Mouse (Mus musculus) gastrocnemius, postnatal 14 days (tissue): ENCODE measurements around the gene Tyms. TPM values are rescaled to one million over a fixed set of nuclear protein-coding genes. Genes with fewer than 3 reads are reported as not detected.
A peak's percentile ranks its signal among the peaks of the same experiment; 100 is the strongest.
"Not testable (repeated sequence)": the region's sequence is repeated elsewhere in the genome, so short reads cannot be mapped to it uniquely, and the experiment has no call there.

Experiments used
- DNase-seq: peaks from one replicate; pipeline ENCODE4 v3.0.0; 2021; ENCODE audit warnings: mixed read lengths
- intact Hi-C: fragments of 180-260 bp; cut with DNase I; formaldehyde crosslinking; loops from one replicate; pipeline ENCODE4 v1.15.1; 2025; ENCODE audit warnings: low total_unique reads
- total RNA-seq, 2 experiments: library from RNA; stranded (reverse); gene quantifications; 2 replicates each; pipeline ENCODE4 v1.2.3; 2021

The Tyms gene
- total RNA-seq, 2 experiments from 2014 or later, result 6.9 to 7.7 TPM

- no peak for DNase-seq
- intact Hi-C loops, result no loop called here
Observed at GRCm38 (mm10) chr5:30105668-30106300, 32.4 kb upstream of the Tyms start, which contains the start of gene 3110082J24Rik. Gene 3110082J24Rik (minus strand): TSS chr5:30106086.

GRCm38 (mm10) chr5:30104841-30105667 lies 31.6 kb upstream of the Tyms start, which contains the start of gene Garem2:
Gene Garem2 (plus strand): TSS chr5:30105161.
- intact Hi-C loops, result no loop called here
- no peak for DNase-seq

GRCm38 (mm10) chr5:30104339-30104738 lies 30.9 kb upstream of the Tyms start:
- intact Hi-C loops, result no loop called here
- DNase-seq, result peak; percentile 60

- no peak for DNase-seq
- intact Hi-C loops, result no loop called here
Observed at GRCm38 (mm10) chr5:30103340-30103739, 29.9 kb upstream of the Tyms start.

- intact Hi-C loops, result no loop called here
- DNase-seq, result no peak
Observed at GRCm38 (mm10) chr5:30098260-30098659, 24.8 kb upstream of the Tyms start.

- intact Hi-C loops, result no loop called here
Observed at GRCm38 (mm10) chr5:30095731-30096130, 22.3 kb upstream of the Tyms start.

GRCm38 (mm10) chr5:30094399-30094798 lies 21.0 kb upstream of the Tyms start:
- intact Hi-C loops, result no loop called here
- no peak for DNase-seq

More at GRCm38 (mm10) chr5:30095731-30096130, 22.3 kb upstream of the Tyms start:
- DNase-seq, result no peak

- intact Hi-C loops, result no loop called here
- no peak for DNase-seq
Observed at GRCm38 (mm10) chr5:30092701-30093100, 19.3 kb upstream of the Tyms start.

- DNase-seq, result no peak
- intact Hi-C loops, result no loop called here
Observed at GRCm38 (mm10) chr5:30072377-30072776, 1.0 kb downstream of the Tyms start.

- no peak for DNase-seq
- intact Hi-C loops, result no loop called here
Observed at GRCm38 (mm10) chr5:30071677-30072076, 1.7 kb downstream of the Tyms start.

- intact Hi-C loops, result no loop called here
Observed at GRCm38 (mm10) chr5:30067726-30068125, 5.7 kb downstream of the Tyms start.

GRCm38 (mm10) chr5:30059607-30060006 lies 13.8 kb downstream of the Tyms start:
- intact Hi-C loops, result not testable (repeated sequence)

More at GRCm38 (mm10) chr5:30067726-30068125, 5.7 kb downstream of the Tyms start:
- DNase-seq, result no peak

GRCm38 (mm10) chr5:30058216-30058731 lies 15.1 kb downstream of the Tyms start:
- no peak for DNase-seq
- intact Hi-C loops, result no loop called here

More at GRCm38 (mm10) chr5:30059607-30060006, 13.8 kb downstream of the Tyms start:
- not testable (repeated sequence) for DNase-seq

- intact Hi-C loops, DNase-seq: not testable (repeated sequence)
Observed at GRCm38 (mm10) chr5:30039841-30040240, 33.6 kb downstream of the Tyms start.

GRCm38 (mm10) chr5:30039324-30039723 lies 34.1 kb downstream of the Tyms start:
- intact Hi-C loops, DNase-seq: not testable (repeated sequence)

GRCm38 (mm10) chr5:30037111-30037510 lies 36.3 kb downstream of the Tyms start:
- DNase-seq, intact Hi-C loops: not testable (repeated sequence)

GRCm38 (mm10) chr5:30035862-30036261 lies 37.6 kb downstream of the Tyms start:
- DNase-seq, intact Hi-C loops: not testable (repeated sequence)

GRCm38 (mm10) chr5:30014580-30014979 lies 58.8 kb downstream of the Tyms start:
- intact Hi-C loops, result loop anchor here (10.0 kb wide), 1 partner anchor 190 kb away; no protein-coding TSS in a partner anchor
- DNase-seq, result no peak

- intact Hi-C loops, result loop anchor here (10.0 kb wide), 1 partner anchor 188 kb away; no protein-coding TSS in a partner anchor
- peak; percentile 92 for DNase-seq
Observed at GRCm38 (mm10) chr5:30012726-30013503, 60.5 kb downstream of the Tyms start, which contains the start of gene Il6. Gene Il6 (plus strand): TSS chr5:30013114.
